Mouse (Mus musculus): Measurements from ENCODE around the gene Gimap3. TPM values are rescaled to one million over a fixed set of nuclear protein-coding genes. Genes with fewer than 3 reads are reported as not detected.

The Gimap3 gene
- polyA plus RNA-seq, 1 experiment = 0.17 TPM

- no peaks in the 10 kb centered on the region for H3K4me1 ChIP-seq (ENCODE audit: control insufficient read depth, insufficient read depth, low read length)
These were observed 2.3 kb downstream of the Gimap3 start for GRCm38 (mm10) chr6:48768178-48768869.

GRCm38 (mm10) chr6:48764496-48764895 lies 6.2 kb downstream of the Gimap3 start:
- Histone ChIP-seq H3K4me3 (ENCODE audit: control insufficient read depth, low read depth, low read length) (no peak overlapping the region), H3K4me1 (ENCODE audit: control insufficient read depth, insufficient read depth, low read length) (no peaks in the 10 kb centered on the region), H3K27me3 (ENCODE audit: control insufficient read depth, insufficient read depth, low read length) (no peaks in the 10 kb centered on the region), H3K36me3 (ENCODE audit: control insufficient read depth, insufficient read depth, low read length) (no peaks in the 10 kb centered on the region), H3K27ac (ENCODE audit: control insufficient read depth, insufficient read depth, low read depth, low read length) (no peak overlapping the region)
- no peak for TF ChIP-seq POLR2A (IDR thresholded peaks at IDR 0.05; ENCODE audit: control insufficient read depth, low read depth, low read length)
- TF ChIP-seq CTCF (IDR thresholded peaks at IDR 0.05; ENCODE audit: control insufficient read depth, insufficient read depth, insufficient replicate concordance, low read depth, low read length) = no peak

More at GRCm38 (mm10) chr6:48768178-48768869, 2.3 kb downstream of the Gimap3 start:
- no peaks in the 10 kb centered on the region for H3K36me3 ChIP-seq (ENCODE audit: control insufficient read depth, insufficient read depth, low read length)
- no peak overlapping the region for H3K4me3 ChIP-seq (ENCODE audit: control insufficient read depth, low read depth, low read length)
- TF ChIP-seq CTCF (IDR thresholded peaks at IDR 0.05; ENCODE audit: control insufficient read depth, insufficient read depth, insufficient replicate concordance, low read depth, low read length) = no peak
- TF ChIP-seq POLR2A (IDR thresholded peaks at IDR 0.05; ENCODE audit: control insufficient read depth, low read depth, low read length) = no peak
- H3K27me3 ChIP-seq (ENCODE audit: control insufficient read depth, insufficient read depth, low read length) = no peaks in the 10 kb centered on the region
- H3K27ac ChIP-seq (ENCODE audit: control insufficient read depth, insufficient read depth, low read depth, low read length) = no peak overlapping the region

- no peak overlapping the region for H3K27ac ChIP-seq (ENCODE audit: control insufficient read depth, insufficient read depth, low read depth, low read length)
- H3K27me3 ChIP-seq (ENCODE audit: control insufficient read depth, insufficient read depth, low read length) = no peaks in the 10 kb centered on the region
- no peaks in the 10 kb centered on the region for H3K4me1 ChIP-seq (ENCODE audit: control insufficient read depth, insufficient read depth, low read length)
- H3K4me3 ChIP-seq (ENCODE audit: control insufficient read depth, low read depth, low read length) = no peak overlapping the region; the same call in 1 of the 2 replicates
- no peaks in the 10 kb centered on the region for H3K36me3 ChIP-seq (ENCODE audit: control insufficient read depth, insufficient read depth, low read length)
- TF ChIP-seq CTCF (IDR thresholded peaks at IDR 0.05; ENCODE audit: control insufficient read depth, insufficient read depth, insufficient replicate concordance, low read depth, low read length) = no peak
- no peak for TF ChIP-seq POLR2A (IDR thresholded peaks at IDR 0.05; ENCODE audit: control insufficient read depth, low read depth, low read length)
These were observed 6.9 kb downstream of the Gimap3 start for GRCm38 (mm10) chr6:48763567-48764270.

- TF ChIP-seq CTCF (IDR thresholded peaks at IDR 0.05; ENCODE audit: control insufficient read depth, insufficient read depth, insufficient replicate concordance, low read depth, low read length) = no peak
- TF ChIP-seq POLR2A (IDR thresholded peaks at IDR 0.05; ENCODE audit: control insufficient read depth, low read depth, low read length) = no peak
- Histone ChIP-seq H3K27me3 (ENCODE audit: control insufficient read depth, insufficient read depth, low read length) (no peaks in the 10 kb centered on the region), H3K4me3 (ENCODE audit: control insufficient read depth, low read depth, low read length) (no peak overlapping the region), H3K4me1 (ENCODE audit: control insufficient read depth, insufficient read depth, low read length) (peaks cover 9% of the 10 kb centered on the region; the same call in 1 of the 2 replicates), H3K27ac (ENCODE audit: control insufficient read depth, insufficient read depth, low read depth, low read length) (peak overlapping the region; percentile 43; the same call in 1 of the 2 replicates), H3K36me3 (ENCODE audit: control insufficient read depth, insufficient read depth, low read length) (no peaks in the 10 kb centered on the region)
These were observed 23.3 kb downstream of the Gimap3 start for GRCm38 (mm10) chr6:48747091-48747966.

GRCm38 (mm10) chr6:48745959-48746889 lies 24.4 kb downstream of the Gimap3 start, which contains the start of gene Gimap5:
Gimap5 (plus strand) TSS chr6:48746197.
- Histone ChIP-seq H3K36me3 (ENCODE audit: control insufficient read depth, insufficient read depth, low read length) (no peaks in the 10 kb centered on the region), H3K4me1 (ENCODE audit: control insufficient read depth, insufficient read depth, low read length) (peaks cover 10% of the 10 kb centered on the region; the same call in 1 of the 2 replicates), H3K4me3 (ENCODE audit: control insufficient read depth, low read depth, low read length) (no peak within 1 kb of the TSS), H3K27ac (ENCODE audit: control insufficient read depth, insufficient read depth, low read depth, low read length) (peak within 1 kb of the TSS; percentile 43; the same call in 1 of the 2 replicates), H3K27me3 (ENCODE audit: control insufficient read depth, insufficient read depth, low read length) (no peaks in the 10 kb centered on the region)
- TF ChIP-seq POLR2A (IDR thresholded peaks at IDR 0.05; ENCODE audit: control insufficient read depth, low read depth, low read length) (no peak), CTCF (IDR thresholded peaks at IDR 0.05; ENCODE audit: control insufficient read depth, insufficient read depth, insufficient replicate concordance, low read depth, low read length) (peak; percentile 7; the same call in 1 of the 2 replicates)

- no peak overlapping the region for H3K4me3 ChIP-seq (ENCODE audit: control insufficient read depth, low read depth, low read length)
- H3K36me3 ChIP-seq (ENCODE audit: control insufficient read depth, insufficient read depth, low read length) = no peaks in the 10 kb centered on the region
- TF ChIP-seq CTCF (IDR thresholded peaks at IDR 0.05; ENCODE audit: control insufficient read depth, insufficient read depth, insufficient replicate concordance, low read depth, low read length) (no peak), POLR2A (IDR thresholded peaks at IDR 0.05; ENCODE audit: control insufficient read depth, low read depth, low read length) (no peak)
- H3K27me3 ChIP-seq (ENCODE audit: control insufficient read depth, insufficient read depth, low read length) = no peaks in the 10 kb centered on the region
- H3K4me1 ChIP-seq (ENCODE audit: control insufficient read depth, insufficient read depth, low read length) = peaks cover 10% of the 10 kb centered on the region; the same call in 1 of the 2 replicates
- H3K27ac ChIP-seq (ENCODE audit: control insufficient read depth, insufficient read depth, low read depth, low read length) = no peak overlapping the region
These were observed 25.2 kb downstream of the Gimap3 start for GRCm38 (mm10) chr6:48745490-48745889.
